Mouse (Mus musculus) forelimb bud, embryonic 11.5 days (tissue): ENCODE measurements around the gene Mbd6.
"Not testable (repeated sequence)": the region's sequence is repeated elsewhere in the genome, so short reads cannot be mapped to it uniquely, and the experiment has no call there.

Source experiments
- DNase-seq: peaks from one replicate; pipeline ENCODE4 v3.0.0-alpha.2; 2012; ENCODE audit warnings: low read depth, low spot score

Gene Mbd6

DNA sequence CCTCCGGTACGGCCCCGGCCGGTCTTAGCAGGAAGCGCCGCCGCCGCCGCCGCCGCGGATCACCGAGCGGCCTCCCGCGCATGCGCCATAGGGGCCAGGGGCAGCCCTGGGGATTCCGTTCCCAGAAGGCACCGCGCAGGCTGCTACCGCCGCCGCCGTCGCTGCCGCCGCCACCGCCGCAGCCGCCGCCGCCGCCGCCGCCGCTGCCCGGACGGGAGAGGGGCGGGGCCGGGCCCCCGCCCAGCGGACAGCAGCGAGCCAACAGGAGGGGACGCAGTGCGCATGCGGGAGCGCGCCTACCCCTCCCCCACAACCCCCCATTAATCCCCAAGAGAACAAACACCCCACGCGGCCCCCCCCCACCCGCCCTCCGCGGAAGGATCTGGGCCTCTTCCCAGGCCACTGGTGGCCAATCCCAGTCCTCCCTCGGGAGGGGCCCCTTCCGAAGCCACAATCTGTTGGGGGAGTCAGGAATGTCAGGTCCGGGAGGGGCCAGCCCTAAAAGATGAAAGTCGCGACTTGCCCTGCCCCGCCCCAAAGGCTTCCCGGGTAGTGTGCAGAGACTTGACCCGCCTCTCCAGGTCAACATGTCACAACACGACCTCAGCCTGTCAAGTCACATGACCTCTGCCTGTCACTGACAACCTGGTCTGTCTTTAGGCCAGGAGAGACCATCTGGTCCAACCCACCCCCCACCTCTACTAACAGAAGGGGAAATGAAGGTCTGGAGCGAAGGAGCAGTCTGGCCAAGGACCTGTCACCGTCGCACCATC, at the start of gene Mbd6:
Mbd6 (minus strand) TSS at position 219 of the 773 bp plus-strand sequence.
- peak; percentile 83 for DNase-seq

DNA sequence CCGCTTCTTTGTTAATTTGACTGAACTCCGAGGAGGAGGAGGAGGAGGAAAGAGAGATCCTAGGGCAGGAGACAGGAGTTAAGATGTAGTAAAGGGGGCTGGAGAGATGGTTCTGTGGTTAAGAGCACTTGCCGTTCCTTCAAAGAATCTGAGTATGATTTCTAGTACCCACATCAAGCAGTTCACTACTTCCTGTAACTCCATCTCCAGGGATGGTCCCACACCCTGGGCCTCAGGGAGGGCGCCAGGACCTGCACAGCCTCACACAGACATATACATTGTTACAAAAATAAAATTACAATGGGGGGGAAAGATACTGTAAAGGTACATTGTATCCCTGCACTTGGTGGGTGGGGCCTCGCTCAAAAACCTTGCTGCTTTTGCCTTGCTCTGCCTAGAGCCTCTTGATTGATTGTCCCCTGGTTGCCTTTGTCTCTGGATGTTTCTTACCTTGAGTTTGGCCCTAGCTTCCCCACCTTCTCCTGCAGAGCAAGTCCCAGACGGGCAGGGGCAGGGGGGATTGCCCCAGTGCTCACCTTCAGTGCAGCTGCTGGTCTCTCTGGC, 48.8 kb upstream of the Mbd6 start:
- no peak for DNase-seq

DNA sequence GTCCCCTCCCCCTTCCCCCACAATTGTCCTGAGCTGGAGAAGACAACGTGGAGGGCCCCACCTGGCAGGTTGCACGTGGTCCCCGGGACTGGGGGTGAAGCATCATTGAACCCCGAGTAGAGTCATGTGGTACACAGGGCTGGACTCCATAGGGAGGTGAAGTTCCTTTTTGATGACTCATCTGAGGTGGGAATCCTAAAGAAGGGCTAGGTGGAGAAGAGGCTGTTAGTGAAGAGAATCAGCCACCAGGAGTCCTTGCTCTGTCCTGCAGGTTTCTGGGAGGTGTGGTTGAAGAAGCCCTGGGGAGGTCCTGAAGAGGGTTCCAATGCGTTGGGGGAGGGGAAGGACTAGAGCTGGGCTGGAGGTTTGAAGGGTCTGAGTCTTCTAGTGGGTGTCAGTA, 48.1 kb upstream of the Mbd6 start:
- no peak for DNase-seq

DNA sequence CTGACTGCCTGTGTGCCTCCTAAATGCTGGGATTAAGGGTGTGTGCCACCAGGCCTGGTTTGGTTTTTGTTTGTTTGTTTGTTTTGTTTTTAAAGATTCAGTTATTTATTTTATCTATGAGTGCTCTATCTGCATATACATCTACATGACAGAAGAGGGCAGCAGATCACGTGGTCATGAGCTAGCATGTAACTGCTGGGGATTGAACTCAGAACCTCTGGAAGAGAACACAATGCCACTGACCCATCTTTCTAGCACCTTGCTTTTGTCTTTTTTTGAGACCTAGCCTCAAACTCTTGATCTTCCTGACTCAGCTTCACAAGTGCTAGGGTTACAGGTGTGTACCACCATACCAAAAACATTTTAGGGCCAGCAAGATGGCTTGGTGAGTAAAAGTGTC, 46.5 kb upstream of the Mbd6 start:
- no peak for DNase-seq

DNA sequence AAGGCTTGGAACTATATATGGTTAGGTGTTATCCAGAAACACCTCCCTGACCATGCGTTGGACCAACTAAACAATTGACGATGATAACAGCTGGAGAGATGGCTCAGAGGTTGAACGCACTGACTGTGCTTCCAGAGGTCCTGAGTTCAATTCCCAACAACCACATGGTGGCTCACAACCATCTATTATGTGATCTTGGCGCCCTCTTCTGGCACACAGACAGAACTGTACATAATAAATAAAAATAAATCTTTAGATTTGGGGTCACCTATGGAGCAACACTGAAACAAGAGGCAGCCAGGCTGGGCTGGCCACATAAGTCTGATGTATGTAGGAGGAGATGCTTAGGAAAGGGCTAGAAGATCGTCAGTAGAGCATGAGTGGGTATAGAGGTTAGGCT, 44.3 kb upstream of the Mbd6 start:
- DNase-seq: no peak

DNA sequence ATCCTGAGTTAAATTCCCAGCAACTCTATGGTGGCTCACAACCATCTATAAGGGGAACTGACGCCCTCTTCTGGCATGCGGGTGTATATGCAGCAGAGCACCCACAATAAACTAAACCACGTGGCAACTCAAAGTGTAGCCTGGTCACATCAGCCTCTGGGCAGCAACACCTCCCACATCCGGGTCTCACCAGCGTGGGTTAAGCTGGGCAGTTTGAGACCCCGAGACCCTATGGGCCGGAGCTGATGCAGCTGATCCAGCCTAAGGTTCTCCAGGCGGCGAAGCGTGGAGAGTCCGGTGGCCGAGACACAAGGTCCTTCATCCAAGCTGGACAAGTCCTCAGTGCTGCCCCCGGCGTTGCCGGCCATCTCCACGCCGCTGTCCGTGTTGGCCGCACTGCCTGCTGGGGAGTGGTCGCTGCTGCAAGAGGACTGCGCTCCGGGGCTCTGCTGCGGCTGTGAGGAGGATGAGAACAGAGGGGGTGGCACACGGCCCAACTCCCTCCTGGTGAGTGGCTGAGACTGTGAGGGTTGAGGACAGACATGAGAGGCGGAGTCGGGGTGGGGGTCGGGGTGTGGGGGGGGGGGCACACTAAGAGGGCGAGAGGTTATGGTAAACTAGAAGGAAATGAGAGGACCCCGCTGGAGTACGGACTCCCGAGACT, 43.5 kb upstream of the Mbd6 start:
- no peak for DNase-seq

DNA sequence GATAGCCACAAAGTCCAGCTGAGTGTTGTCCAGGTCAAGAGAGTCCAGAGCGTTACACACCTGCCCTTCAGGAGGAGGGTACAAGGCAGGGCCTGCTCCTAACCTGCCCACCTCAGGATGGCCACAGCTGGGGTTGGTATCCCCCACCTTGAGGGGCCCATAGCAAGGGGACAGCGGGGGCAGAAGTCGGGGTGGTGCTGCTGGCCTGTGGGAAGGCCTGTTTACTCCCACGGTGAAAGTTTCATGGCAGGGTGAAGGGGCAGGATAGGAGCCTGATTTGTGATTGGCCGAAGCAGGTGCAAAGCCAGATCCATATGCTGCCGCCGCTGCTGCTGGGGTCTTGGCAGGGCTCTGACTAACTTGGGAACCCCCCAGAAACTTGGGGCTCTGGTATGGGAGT, 41.4 kb upstream of the Mbd6 start:
- DNase-seq: no peak

DNA sequence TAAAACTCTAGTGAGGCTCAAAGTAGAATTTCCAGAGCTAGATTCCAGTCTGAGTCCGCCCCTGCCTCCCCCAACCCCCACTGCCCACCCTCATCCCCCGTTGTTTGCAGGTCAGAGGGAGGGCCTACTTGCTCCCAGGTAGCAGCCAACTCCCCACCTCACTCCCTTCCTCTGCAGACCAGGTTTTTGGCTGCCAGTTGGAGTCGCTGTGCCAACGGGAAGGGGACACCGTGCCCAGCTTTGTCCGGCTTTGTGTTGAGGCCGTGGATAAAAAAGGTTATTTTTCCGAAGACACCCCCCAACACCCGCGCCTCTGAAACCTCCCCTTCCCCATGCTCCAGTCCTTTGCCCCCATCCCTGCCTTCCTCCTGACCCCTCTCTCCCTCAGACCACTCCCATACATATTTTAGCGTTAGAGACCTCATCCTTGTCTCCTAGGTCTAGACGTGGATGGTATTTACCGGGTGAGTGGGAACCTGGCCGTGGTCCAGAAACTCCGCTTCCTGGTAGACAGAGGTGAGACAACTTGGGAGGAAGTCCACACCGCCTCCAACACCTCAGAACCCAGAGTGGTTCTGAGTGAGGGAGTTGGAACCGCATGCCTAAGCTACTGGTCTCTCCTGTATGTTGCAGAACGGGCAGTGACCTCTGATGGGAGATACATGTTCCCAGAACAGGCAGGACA, 38.8 kb upstream of the Mbd6 start:
- DNase-seq: no peak

DNA sequence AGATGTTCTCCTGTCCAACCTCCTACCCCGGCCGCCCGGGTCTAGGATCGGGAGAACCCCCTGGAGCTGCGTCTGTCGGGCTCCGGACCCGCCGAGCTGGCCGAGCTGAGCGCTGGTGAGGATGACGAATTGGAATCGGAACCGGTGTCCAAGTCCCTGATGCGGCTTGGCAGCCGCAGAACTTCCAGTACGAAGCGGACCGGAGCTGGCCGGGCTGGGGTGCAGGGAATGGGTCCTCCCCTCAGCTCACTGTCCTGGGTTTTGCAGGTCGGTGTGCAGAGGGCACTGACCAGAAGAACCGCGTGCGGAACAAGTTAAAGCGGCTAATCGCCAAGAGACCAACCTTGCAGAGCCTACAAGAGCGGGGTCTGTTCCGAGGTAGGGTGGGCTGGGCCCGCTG, 38.0 kb upstream of the Mbd6 start:
- DNase-seq: no peak

DNA sequence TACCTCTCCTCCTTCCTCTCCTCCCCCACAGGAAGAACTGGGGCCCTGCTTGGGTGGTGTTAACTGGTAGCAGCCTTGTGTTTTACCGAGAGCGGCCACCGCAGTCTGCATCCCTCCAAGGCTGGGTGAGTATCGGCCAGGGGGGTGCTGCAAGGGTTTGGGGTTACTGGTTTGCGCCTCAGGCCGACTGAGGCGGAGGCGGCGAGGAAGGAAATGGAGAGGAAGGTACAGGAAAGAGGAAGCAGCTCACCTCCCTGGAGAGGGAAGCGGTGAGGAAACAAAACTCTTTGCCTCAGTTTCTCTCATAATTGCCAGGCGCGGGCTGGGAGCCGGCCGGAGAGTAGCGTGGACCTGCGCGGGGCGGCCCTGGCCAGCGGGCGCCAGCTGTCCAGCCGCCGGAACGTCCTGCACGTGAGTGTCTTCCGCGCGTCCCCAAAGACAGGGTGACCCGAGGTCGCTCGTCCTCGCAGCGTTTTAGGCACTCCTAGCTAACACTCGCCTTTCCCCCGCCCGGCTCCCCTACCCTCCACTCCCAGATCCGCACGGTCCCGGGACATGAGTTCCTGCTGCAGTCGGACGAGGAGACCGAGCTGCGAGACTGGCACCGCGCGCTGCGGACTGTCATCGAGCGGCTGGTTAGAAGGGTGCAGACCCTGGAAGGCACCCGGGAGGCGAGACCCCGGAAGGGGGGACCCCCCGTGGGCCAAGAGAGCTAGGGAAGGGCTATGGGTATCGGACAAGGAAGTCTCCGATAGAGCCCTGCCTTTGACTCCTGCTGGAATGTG, 37.4 kb upstream of the Mbd6 start:
- DNase-seq: no peak

DNA sequence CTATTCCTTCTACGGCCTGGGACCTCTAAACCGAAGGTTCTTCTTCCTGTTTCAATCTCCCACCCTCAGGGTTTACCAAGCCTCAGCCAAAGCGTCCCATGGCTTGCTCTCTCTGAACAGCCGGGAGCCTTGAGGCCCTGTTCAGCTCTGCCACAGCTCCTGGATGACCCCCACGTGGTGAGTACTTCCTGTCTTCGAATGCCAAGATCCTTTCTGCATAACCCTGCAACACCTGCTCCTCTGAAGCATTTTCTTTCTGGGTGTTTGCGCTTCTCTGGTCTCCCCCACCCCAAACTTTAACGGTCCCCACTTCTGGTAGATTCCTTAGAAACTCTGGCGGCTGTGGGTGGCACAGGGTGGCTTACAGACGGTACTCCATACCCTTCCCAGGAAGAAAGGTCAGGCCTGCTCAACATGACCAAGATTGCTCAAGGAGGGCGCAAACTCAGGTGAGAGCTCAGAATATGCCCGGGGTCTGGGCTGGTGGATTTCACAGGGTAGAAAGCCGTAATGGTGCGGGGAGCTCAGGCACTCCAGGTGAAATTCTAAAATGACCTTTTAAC, 36.7 kb upstream of the Mbd6 start:
- DNase-seq: no peak

DNA sequence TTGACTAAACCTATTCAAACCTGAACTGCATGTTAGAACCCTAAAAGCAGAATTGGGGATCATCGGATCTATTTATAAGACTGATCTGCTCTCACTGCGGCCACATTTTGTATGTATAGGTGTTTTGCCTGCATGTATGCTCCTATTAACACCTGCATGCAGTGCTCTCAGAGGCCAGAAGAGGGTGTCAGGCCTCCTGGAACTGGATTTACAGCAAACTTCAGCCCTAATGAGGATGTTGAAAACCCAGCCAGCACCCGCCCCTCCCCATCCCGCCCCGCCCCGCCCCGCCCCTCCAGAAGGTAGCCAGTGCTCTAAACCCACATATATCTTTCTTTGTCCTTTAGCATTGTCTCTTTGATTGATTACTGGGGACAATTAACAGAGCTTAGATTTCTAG, 35.7 kb upstream of the Mbd6 start:
- peak; percentile 70 for DNase-seq

DNA sequence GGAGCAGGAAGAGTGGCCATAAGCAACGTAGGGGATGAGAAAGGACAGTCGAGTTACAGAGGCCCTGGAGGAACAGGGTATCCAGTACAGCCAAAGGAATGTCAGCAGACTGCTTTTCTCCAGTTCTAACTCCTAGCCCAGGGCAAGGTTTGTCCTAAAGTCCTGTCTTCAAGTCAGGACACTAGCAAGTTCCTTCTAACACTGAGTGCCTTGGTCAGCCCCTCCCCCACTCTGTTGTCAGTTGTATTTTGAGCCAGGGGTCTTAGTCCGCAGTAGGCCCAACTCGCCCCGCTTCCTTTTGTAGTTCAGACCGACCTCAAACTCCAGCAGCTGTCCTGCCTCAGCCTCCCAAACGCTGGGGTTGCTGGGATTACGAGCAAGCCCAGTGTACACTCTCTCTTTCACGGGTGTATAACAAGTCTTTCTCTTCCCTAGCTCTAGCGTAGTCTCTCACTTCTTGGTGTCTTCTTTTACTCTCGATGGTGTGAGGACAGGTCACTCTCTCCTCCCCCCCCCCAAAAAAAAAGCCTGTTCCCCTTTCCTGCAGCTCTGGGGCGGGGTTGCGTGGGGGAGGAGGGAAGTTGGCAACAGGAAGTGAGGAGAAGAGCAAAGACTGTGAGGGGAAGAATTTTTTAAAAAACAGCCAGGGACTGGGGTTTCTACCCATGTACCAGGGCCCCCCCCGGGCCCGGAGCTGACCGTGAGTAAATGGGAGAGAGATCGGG, 34.5 kb upstream of the Mbd6 start:
- DNase-seq: no peak

DNA sequence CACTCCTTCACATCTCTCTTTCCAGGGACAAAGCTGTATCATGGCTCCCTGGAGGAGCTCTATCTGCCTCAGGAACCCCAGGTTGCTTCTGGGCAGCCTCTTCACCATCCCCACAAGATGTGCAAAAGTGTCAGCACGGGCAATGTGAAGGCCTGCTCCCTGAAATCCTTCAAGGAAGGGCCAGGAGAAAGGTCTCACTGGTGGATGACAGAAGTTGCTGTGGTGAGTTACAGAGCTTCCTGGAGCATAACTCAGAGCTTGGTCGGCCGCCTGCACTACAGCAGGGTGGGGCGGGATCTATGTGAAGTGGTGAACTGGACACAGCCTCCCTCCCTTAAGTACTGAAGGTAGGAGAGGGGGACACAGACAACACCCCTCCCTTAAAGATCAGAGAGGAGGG, 33.9 kb upstream of the Mbd6 start:
- DNase-seq: no peak

DNA sequence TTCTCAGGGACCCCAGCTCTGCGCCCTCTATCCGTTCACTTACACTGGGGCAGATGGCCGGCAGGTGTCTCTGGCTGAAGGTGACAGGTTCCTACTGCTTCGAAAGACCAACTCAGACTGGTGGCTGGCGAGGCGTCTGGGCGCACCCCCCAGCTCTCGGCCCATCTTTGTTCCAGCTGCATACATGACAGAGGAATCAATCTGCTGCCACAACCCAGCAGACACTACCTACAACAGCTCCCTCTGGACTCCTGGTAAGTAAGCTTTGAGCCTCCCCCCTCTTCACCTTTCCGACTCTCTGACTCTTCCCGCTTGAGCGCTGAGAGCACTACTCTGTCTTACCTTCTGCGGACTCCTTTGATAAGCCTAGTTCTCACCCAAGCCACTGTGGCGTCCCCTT, 33.4 kb upstream of the Mbd6 start:
- no peak for DNase-seq

DNA sequence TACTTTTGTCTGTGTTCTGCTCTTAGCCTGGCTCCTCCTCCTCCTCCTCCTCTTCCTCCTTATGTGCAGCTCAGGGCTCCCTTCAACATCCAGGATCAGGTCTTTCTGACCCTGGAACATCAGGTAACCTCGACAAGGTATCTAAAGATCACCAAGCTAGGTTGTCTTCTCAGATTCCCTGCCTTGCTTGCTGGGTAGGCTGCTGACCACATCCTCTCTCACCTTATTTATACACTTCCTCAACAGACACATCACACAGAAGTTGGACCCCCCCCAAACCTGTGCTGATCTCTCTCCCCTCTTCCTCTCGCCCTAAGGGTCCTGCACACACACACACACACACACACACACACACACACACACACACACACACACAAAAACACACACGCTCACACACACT, 32.8 kb upstream of the Mbd6 start, which contains the start of gene Arhgap9:
Arhgap9 (plus strand) TSS at position 344 of the 400 bp plus-strand sequence.
- DNase-seq: no peak

DNA sequence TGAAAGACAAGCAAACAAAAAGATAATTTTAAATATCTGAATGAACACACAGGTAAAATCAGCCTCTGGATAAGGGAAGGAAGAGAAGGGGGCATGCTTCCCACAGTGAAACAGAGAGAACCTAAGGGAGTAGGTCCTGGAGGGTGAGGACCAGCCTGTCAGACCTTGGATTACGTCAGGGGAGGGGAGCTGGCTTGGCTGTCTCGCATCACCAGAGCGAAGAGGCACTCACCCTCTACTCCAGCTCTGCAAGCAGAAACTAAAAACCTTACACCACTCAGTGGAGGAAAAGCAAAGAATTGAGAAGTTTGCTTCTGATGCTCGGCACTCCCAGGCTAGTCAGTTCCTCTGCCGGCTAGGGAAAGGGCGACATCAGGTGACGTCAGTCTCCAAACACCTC, 31.2 kb upstream of the Mbd6 start:
- no peak for DNase-seq

DNA sequence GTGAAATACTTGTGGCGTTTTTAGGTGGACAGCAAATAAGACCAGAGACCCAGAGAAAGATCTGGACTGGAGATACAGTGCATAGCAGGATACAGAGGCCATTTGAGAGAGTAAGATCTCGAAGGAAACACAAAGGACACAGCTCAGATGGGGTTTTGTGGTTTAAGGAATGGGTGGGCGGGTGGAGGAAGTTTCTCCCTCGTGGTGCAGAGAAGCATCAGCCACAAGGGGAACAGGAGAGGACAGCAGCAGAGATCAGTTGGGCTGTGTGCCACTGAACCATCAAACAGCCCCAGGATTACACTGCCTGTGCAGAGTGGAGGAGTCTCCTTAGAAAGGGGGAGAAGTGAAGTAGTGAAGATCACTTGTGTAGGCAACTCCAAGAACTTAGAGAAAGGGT, 29.2 kb upstream of the Mbd6 start:
- DNase-seq: no peak

DNA sequence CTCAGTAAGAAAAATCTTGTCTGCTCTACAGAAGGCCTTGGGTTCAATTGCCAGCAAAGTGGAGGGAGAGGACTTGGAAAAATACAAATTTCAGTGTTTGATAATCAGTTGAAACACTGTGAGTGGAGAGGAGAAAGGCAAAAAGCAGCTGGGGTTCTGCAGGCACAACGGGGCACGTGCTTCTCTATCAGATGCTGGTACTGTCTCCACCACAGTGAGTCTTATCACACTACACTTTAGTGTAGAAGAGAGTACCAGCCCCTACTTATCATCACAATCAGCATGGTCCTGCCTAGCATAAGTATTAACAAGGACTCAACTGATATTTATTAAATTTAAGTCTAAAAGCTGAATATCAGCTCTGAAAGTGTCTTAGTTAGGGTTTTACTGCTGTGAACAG, 28.5 kb upstream of the Mbd6 start:
- DNase-seq: no peak

DNA sequence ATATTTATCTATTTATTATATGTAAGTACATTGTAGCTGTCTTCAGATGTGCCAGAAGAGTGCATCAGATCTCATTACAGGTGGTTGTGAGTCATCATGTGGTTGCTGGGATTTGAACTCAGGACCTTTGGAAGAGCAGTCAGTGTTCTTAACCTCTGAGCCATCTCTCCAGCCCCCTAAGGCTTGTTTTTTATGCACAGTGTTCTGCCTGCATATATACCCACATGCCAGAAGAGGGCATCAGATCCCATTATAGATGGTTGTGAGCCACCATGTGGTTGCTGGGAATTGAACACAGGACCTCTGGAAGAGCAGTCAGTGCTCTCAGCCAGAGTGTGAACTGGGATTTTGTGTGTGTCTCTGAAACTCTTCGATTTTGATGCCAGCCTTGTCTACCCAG, 26.1 kb upstream of the Mbd6 start:
- not testable (repeated sequence) for DNase-seq

DNA sequence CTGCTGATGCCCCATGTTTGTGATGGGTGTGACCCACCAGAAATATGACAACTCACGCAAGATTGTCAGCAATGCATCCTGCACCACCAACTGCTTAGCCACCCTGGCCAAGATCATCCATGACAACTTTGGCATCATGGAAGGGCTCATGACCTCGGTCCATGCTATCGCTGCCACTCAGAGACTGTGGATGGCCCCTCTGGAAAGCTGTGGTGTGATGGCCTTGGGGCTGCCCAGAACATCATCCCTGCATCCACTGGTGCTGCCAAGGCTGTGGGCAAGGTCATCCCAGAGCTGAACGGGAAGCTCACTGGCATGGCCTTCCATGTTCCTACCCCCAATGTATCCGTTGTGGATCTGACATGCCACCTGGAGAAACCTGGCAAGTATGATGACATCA, 24.7 kb upstream of the Mbd6 start:
- DNase-seq: not testable (repeated sequence)
